Mouse (Mus musculus): ENCODE results near the gene Syn3. TPM values are rescaled to one million over a fixed set of nuclear protein-coding genes. Genes with fewer than 3 reads are reported as not detected.
A peak's percentile ranks its signal among the peaks of the same experiment; 100 is the strongest.

The Syn3 gene
- total RNA-seq, 2 experiments from 2014 or later: 21.1 to 22.2 TPM

DNA sequence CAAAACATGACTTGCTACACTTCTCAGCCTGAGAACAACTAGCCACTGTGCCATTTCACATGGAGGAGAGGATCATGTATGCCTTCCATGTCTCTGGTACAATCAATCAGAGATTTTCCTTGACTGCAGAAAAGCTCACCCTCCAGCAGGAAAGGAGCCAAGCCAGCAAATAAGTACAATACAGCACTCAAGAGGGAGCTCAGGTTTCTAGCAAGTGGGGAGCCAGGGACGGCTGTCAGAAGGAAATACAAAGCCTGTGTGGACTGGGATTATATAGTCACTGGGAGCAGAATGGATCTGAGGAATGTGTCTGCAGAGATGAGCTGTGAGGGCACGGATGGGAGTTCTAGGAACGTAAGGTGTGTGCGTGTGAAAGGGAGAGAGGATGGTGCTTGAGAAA is 304.0 kb downstream of the Syn3 start:
- DNase-seq (ENCODE audit: low spot score in 2 of 2): no peak
- Histone ChIP-seq H3K27ac (no peak overlapping the region), H3K4me3 (no peak overlapping the region)
- no peak for TF ChIP-seq CTCF (conservative IDR thresholded peaks at IDR 0.05)

- peak in 1 of 2 experiments; percentile 26 for DNase-seq (ENCODE audit: low spot score in 2 of 2)
- H3K27ac ChIP-seq: no peak overlapping the region
- no peak overlapping the region for H3K4me3 ChIP-seq
- TF ChIP-seq CTCF (conservative IDR thresholded peaks at IDR 0.05): no peak
Measured at GRCm38 (mm10) chr10:86193863-86194434, 304.7 kb downstream of the Syn3 start.

GRCm38 (mm10) chr10:86188614-86189013 is 310.1 kb downstream of the Syn3 start:
- DNase-seq (ENCODE audit: low spot score in 2 of 2): no peak
- no peak overlapping the region for H3K4me3 ChIP-seq
- TF ChIP-seq CTCF (conservative IDR thresholded peaks at IDR 0.05): no peak
- no peak overlapping the region for H3K27ac ChIP-seq

DNA sequence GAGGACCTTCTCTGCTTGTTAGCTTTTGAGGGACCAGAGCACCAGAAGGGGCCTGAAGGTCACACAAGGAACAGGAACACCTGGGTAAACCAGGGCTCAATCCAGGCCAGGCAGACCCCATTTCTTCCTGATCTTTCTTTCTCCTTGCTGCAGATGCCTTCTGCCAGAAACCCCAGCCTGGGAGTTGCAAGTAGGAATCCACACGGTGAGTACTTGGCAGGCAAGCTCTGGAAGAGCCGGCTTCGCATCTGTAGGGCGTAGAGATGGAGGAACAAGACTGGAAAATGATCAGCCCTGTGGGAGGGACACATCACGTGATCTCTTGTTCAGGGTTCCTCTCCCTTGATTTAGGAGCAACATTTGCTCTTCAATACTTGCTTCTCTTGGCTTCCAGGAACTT is 310.8 kb downstream of the Syn3 start:
- no peak for TF ChIP-seq CTCF (conservative IDR thresholded peaks at IDR 0.05)
- no peak for DNase-seq (ENCODE audit: low spot score in 2 of 2)
- H3K27ac ChIP-seq: no peak overlapping the region
- no peak overlapping the region for H3K4me3 ChIP-seq

- TF ChIP-seq CTCF (conservative IDR thresholded peaks at IDR 0.05): no peak
- Histone ChIP-seq H3K4me3 (no peak overlapping the region), H3K27ac (no peak overlapping the region)
- DNase-seq (ENCODE audit: low spot score in 2 of 2): no peak
Measured at GRCm38 (mm10) chr10:86183148-86183885, 315.4 kb downstream of the Syn3 start.

DNA sequence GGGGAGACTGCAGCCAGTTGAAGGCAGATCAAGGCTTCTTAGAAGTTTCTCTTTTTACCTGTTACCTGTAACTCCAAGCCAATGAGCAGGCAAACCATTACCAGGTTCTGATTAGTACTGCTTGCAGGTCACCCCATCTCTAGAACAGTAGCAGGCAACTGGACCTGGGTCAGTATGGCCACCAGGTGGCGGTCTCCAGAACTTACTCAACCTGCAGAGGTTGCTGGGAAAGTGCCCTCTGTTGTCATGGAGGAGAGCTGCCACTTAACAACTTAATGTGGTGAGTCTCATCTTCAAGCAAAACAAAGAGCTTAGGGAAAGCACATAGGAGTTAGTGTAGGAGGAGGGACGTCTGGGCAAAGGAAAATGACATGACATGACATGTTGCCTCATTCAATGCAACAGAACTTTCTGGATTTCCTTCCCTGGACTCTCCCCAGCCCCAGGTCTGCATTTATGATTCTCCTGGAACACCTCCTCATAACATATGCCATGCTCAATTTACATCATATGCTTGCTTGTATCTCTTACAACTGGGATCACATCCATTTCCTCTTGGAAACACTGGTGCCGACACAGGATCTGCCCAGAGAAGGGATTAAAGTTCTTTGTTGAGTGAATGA is 316.4 kb downstream of the Syn3 start:
- Histone ChIP-seq H3K27ac (no peak overlapping the region), H3K4me3 (no peak overlapping the region)
- DNase-seq (ENCODE audit: low spot score in 2 of 2): peak in 1 of 2 experiments; percentile 26
- peak; percentile 76 for TF ChIP-seq CTCF (conservative IDR thresholded peaks at IDR 0.05)

DNA sequence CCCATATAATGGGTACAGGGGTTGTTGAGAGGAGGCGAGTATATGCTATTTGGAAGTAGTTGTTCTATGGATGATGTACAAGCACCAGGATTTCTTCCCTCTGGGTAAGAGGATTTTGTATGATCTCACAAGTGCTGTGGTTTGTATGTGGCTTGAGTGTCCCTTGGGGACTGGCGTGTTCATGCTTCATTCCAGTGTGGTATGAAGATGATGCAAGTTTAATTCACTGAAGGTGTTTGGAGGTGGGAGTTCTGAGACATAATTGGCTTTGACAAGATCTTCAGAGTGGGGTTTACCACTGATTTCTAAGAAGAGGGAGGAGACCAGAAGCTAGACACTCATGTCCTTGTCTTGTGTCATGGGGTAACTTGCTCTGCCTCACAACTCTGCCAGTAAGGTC is 322.3 kb downstream of the Syn3 start:
- Histone ChIP-seq H3K4me3 (no peak overlapping the region), H3K27ac (no peak overlapping the region)
- TF ChIP-seq CTCF (conservative IDR thresholded peaks at IDR 0.05): no peak
- no peak for DNase-seq (ENCODE audit: low spot score in 2 of 2)

DNA sequence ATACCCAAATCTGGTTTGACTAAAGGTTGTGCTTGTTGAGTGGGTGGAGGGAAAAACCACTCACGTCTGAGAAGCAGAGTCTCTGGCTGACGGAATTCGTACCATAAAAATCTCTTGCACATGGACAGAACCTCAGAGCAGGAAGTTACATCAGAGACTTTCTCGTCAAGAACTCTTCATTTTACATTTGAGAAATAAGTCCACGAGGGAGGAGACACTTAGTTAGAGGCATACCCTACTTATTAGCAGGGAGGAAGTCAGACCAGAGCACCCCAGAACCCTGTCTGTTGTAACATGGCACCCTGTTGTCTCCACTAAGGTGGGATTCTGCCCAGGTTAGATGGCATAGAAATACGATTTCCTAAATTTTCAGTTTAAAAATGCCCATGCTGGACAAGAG is 324.7 kb downstream of the Syn3 start:
- Histone ChIP-seq H3K4me3 (no peak overlapping the region), H3K27ac (no peak overlapping the region)
- TF ChIP-seq CTCF (conservative IDR thresholded peaks at IDR 0.05): no peak
- no peak for DNase-seq (ENCODE audit: low spot score in 2 of 2)

GRCm38 (mm10) chr10:86173284-86173683 is 325.4 kb downstream of the Syn3 start:
- no peak overlapping the region for H3K27ac ChIP-seq
- no peak for DNase-seq (ENCODE audit: low spot score in 2 of 2)
- no peak for TF ChIP-seq CTCF (conservative IDR thresholded peaks at IDR 0.05)
- no peak overlapping the region for H3K4me3 ChIP-seq

- no peak overlapping the region for H3K4me3 ChIP-seq
- H3K27ac ChIP-seq: no peak overlapping the region
- no peak for DNase-seq (ENCODE audit: low spot score in 2 of 2)
- no peak for TF ChIP-seq CTCF (conservative IDR thresholded peaks at IDR 0.05)
Measured at GRCm38 (mm10) chr10:86171246-86171645, 327.4 kb downstream of the Syn3 start.

DNA sequence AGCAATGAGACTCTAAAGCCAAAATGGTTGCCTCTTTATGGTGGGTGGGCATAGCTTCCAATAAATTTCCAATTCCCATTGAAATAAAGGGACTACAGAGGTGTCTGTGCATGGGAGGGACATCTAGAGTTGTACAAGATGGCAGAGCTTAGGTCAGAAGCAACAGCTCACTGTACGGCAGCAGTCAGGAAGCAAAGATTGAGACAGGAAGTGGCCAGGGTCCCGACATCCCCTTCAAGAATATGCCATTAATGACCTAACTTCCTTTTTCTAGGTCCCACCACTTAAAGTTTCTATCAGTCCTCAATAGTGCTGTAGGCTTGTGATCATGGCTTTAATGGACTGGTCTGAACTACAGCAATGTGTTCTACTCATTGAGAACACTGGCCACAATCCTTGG is 330.6 kb downstream of the Syn3 start:
- no peak for TF ChIP-seq CTCF (conservative IDR thresholded peaks at IDR 0.05)
- H3K4me3 ChIP-seq: no peak overlapping the region
- H3K27ac ChIP-seq: no peak overlapping the region
- no peak for DNase-seq (ENCODE audit: low spot score in 2 of 2)

DNA sequence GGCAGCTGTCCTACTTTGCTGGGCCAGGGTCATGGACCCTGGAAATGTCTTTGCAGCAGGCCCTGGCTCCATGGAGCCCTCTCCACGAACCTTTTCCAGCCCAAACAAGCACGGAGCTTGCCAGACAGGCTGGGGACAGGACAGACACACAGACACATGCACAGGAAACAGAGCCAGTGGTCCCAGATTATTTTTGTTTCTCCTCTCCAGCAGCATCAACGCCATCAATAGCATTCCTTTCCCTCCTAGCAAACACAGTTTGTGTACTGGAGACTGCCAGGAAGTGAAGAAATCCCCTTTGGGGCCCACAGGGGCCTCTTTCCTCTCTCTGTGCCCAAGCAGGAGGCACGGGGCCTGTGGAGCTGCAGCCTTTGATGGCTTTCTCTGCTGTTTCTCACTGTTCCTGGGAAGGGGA is 331.8 kb downstream of the Syn3 start:
- H3K27ac ChIP-seq: no peak overlapping the region; the same call in 1 of the 2 replicates
- TF ChIP-seq CTCF (conservative IDR thresholded peaks at IDR 0.05): no peak; the same call in 1 of the 2 replicates
- H3K4me3 ChIP-seq: no peak overlapping the region
- no peak for DNase-seq (ENCODE audit: low spot score in 2 of 2)

- Histone ChIP-seq H3K27ac (no peak overlapping the region), H3K4me3 (no peak overlapping the region)
- DNase-seq (ENCODE audit: low spot score in 2 of 2): no peak
- no peak for TF ChIP-seq CTCF (conservative IDR thresholded peaks at IDR 0.05)
Measured at GRCm38 (mm10) chr10:86164098-86164497, 334.6 kb downstream of the Syn3 start.
